Mouse (Mus musculus): Measurements from ENCODE around the gene Ambra1.

- TF ChIP-seq EP300 (IDR thresholded peaks at IDR 0.05; ENCODE audit: low read length): no peak
- no peak for TF ChIP-seq MXI1 (IDR thresholded peaks at IDR 0.05; ENCODE audit: low read depth, low read length)
These were observed 238.0 kb downstream of the Ambra1 start for GRCm38 (mm10) chr2:91967962-91968361.
